In the genomic region with DNA sequence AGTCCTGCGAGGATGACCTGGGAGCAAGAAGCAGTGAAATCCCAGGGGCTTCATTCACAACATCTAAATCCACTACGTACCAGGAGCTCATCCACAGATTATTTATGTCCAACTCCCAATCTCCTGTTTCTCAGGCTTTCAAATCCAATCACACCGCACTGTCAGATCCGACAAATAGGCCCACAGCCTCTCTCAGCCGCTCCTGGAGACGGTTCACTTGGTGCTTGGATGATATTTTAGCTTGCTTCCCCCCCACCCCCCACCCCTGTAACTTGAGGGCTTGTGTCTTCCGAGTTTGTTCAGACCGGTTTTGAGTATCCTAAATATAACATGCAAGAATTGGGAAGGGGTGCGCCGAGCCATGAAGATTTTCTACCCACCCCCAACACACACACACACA, we compare ENCODE assay signal across 20 mouse cellular contexts.
"Had no signal": no experiment of that assay in that cellular context is flagged by ENCODE, and none has a peak within 500 bp of the region (broad histone marks: within the 10 kb centered on the region; RNA-seq: fewer than 3 reads in every experiment).

No protein-coding gene starts in this region.

- DNase-seq: kidney, adult 2 months; kidney, postnatal 25 days; liver; retina, postnatal 1 day; right cerebral cortex, postnatal 25 days; spleen, adult 18-20 months; thymus, postnatal 25 days had no signal

- H3K4me3 ChIP-seq: layer of hippocampus, adult 2 months; limb, embryonic 10.5 days; limb, embryonic 13.5 days; liver, embryonic 12.5 days; liver, embryonic 15.5 days; megakaryocyte, embryonic 14.5 days; midbrain, embryonic 10.5 days; midbrain, embryonic 13.5 days; myocyte; neural tube, embryonic 13.5 days; stomach, embryonic 15.5 days had no signal

- H3K4me2 ChIP-seq: limb, embryonic 13.5 days; liver, embryonic 12.5 days; liver, embryonic 15.5 days; midbrain, embryonic 13.5 days; neural tube, embryonic 13.5 days; stomach, embryonic 15.5 days had no signal

- H3K36me3 ChIP-seq: limb, embryonic 10.5 days; limb, embryonic 13.5 days; liver, embryonic 12.5 days; liver, embryonic 15.5 days; stomach, embryonic 15.5 days had no signal

- H3K4me1 ChIP-seq: limb, embryonic 13.5 days; liver, embryonic 12.5 days; liver, embryonic 15.5 days; megakaryocyte, embryonic 14.5 days; stomach, embryonic 15.5 days had no signal

- H3K9ac ChIP-seq: limb, embryonic 13.5 days; liver, embryonic 12.5 days; liver, embryonic 15.5 days; midbrain, embryonic 13.5 days; neural tube, embryonic 13.5 days; stomach, embryonic 15.5 days had no signal

- ATAC-seq: liver, embryonic 12.5 days; midbrain, embryonic 13.5 days; midbrain, embryonic 16.5 days had no signal

- H3K27me3 ChIP-seq: limb, embryonic 13.5 days; liver, embryonic 12.5 days; liver, embryonic 15.5 days; megakaryocyte, embryonic 14.5 days; midbrain, embryonic 13.5 days; neural tube, embryonic 13.5 days; stomach, embryonic 15.5 days had no signal

- H3K27ac ChIP-seq: kidney, postnatal 0 days; layer of hippocampus, adult 2 months; limb, embryonic 10.5 days; limb, embryonic 13.5 days; liver, embryonic 12.5 days; liver, embryonic 15.5 days; midbrain, embryonic 10.5 days; midbrain, embryonic 13.5 days; neural tube, embryonic 13.5 days; stomach, embryonic 15.5 days had no signal

- H3K9me3 ChIP-seq: limb, embryonic 10.5 days; limb, embryonic 13.5 days; liver, embryonic 15.5 days; neural tube, embryonic 13.5 days; stomach, embryonic 15.5 days had no signal
